Mouse (Mus musculus): ENCODE data around the gene Tm7sf3.

Gene Tm7sf3

DNA sequence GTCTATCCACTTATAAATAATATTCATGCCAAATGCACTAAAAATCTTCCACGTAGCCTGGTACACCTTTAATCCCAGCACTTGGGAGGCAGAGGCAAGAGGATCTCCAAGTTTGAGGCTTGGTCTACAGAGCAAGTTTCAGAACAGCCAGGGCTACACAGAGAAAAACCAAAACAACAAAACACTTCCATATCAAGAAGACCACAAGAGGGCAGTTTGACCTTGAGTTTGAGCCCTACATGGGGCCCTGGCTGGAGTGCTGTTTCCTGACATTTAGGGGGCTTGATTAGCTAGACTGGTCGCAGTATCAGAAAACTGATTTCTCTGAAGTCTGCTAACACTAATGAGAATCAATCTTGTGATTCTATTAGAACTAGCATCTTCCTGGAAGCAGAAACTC lies 18.0 kb upstream of the Tm7sf3 start:
- no peak for DNase-seq (ENCODE audit: low spot score in 2 of 2)

DNA sequence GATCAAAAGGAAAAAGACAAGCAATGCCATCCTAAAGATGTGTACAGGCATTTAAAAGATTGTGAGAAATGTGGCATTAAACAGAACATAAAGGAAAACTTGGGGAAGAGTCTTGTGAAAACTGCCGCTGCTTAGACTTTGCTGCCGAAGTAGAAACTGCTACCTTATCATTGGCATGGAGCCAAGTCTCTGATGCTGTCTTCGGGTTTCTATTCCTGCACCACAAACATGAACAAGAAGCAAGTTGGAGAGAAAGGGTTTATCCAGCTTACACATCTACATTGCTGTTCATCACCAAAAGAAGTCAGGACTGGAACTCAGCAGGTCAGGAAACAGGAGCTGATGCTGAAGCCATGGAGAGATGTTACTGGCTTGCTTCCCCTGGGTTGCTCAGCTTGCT lies 10.6 kb upstream of the Tm7sf3 start:
- no peak for DNase-seq (ENCODE audit: low spot score in 2 of 2)

DNA sequence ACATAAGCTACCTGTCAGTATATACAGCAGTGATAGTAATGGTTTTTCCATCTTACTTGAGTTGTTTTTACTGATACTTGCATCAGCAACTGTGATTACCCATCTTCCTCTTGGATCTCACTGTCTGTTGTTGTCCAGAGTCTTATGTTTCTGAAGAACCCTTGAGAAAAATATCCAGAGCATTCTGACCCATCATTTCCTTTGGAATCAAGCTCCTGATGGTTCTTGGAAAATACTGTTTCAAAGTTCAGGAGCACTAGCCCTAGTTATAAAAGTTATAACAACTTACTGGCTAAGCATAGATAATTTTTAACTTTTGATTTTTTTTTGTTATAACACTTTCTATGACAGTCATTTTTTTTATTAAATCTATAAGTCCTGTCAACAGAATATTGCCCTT lies 8.8 kb upstream of the Tm7sf3 start:
- no peak for DNase-seq (ENCODE audit: low spot score in 2 of 2)

DNA sequence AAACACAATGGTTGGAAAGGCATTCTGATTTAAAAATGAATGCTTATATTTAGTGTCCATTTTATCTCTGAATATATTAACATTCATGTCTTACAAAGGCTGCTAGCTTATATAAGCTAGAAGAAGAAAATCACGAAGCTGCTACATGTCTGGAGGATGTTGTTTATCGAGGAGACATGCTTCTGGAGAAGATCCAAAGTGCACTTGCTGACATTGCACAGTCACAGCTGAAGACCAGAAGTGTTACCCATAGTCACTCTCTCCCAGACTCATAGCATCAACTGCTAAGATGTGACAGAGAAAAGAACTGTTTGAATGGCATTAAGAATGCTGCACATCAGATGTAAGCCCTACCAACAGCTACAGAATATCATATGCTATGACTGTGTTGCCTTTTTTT lies 7.4 kb upstream of the Tm7sf3 start:
- DNase-seq (ENCODE audit: low spot score in 2 of 2), result no peak

DNA sequence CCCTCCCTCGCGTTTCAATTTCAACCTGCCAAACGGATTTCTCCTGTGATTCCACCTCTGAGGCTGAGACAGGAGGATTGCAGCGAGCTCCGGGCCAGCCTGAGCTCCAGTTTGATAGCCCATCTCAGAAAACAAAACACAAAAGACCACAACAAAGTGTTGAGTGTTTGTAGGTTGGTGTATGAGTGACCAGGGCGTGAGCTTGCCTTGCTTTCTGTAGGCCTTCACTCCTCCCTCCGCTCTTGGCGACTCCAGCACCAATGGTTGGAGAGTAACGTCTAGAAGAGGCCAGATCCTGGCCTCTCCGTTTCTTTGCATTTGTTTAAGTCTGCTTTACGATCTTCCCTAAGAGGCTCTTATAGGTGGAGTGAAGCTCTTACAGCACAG lies 553 bp upstream of the Tm7sf3 start:
- peak in 1 of 2 experiments; percentile 27 for DNase-seq (ENCODE audit: low spot score in 2 of 2)

DNA sequence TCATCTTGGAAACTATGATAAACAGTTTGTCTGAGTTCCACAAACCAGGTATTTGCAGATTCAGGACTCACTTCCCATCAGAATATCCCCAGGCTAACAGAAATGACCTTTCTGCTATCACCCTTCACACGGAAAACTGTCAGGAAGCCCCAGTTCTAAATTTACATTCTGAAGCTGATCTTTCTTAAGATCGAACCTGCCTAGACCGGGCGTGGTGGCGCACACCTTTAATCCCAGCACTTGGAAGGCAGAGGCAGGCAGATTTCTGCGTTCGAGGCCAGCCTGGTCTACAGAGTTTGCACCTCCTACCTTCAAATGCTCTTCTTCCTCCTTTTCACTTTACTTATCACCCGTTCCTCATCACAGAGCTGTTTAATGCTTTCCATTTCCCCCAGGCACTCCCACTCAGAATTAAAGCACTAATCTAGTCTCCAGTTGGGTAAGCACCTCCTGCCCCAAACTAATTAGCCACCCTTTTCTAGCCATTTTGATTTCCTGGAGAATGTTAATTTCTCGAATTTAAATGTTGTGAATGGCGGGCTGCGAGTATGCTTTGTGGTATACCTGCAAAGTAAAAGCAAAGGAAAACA lies 908 bp downstream of the Tm7sf3 start:
- DNase-seq (ENCODE audit: low spot score in 2 of 2), result no peak

DNA sequence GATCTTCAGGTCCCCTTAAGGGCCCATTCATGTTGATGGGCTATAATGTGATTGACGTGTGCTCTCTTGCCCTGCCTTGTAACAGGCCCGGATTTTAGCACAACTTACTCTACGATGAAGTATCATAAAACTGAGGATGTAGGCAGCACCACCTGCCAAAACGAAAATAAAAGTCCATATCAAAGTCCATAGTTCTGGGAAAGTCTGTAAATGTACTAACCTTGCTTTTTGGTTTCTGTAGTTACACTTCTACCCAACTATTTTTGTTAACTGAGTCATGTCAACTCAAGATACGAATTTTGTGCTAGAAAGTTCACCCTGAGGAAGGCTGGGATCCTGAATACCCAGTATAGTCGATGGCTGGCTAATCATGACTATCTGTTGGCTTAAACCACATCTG lies 1.6 kb downstream of the Tm7sf3 start:
- no peak for DNase-seq (ENCODE audit: low spot score in 2 of 2)

DNA sequence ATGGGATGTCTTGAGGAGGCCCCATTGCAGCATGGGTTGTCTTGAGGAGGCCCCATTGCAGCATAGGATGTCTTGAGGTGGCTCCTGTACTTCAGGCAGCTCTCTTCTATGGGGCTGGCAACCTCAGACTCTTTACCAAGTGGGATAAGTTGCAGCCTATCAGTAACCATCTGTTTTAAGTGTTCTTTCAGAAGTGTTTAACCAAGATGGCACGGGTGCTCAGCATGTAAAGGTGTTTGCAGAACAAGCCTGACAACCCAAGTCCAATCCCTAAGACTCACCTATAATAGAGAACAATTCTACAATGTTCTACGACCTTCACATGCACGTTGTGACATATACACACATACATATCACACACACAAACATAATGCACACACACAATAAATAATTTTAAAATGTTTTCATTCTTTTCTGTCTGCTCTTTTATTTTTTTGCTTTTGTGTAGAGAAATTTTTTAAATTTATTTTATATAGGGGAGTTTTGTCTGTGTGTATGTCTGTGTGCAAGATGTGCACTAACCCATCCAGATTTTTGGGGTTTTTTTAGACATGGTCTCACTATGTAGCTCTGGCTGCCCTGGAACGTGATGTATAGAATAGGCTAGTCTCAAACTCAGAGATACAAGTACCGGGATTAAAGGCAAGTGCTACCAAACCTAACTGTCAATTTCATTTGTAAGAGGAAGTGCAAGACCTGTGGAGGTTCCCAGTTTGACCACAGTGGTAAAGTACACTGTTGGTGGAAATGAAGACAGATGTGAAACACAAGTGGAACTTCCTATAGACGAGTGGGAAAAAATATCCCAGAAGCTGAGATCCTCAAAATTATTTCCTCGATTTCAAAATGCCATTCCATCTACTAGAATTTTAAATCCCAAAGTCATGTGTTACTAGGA lies 2.3 kb downstream of the Tm7sf3 start:
- DNase-seq (ENCODE audit: low spot score in 2 of 2), result no peak

DNA sequence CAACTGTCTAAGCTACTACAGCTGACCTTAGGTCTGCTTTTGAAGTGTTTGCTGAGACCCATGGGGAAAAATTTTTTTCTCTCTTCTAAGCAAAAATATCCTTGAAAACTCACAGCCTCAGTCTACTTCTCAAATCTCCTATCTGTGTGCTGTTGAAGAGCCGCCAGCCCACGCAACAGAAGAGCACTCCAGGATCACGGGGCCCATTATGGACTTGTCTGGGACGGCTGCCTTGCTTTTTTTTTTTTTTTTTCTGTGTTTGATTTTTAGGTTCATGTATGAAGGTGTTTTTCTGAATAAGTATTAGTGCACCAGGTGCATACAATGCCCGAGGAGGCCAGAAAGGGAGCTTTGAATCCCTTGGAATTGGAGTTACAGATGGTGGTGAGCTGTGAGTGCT lies 6.1 kb downstream of the Tm7sf3 start:
- DNase-seq (ENCODE audit: low spot score in 2 of 2), result peak in 1 of 2 experiments; percentile 2

DNA sequence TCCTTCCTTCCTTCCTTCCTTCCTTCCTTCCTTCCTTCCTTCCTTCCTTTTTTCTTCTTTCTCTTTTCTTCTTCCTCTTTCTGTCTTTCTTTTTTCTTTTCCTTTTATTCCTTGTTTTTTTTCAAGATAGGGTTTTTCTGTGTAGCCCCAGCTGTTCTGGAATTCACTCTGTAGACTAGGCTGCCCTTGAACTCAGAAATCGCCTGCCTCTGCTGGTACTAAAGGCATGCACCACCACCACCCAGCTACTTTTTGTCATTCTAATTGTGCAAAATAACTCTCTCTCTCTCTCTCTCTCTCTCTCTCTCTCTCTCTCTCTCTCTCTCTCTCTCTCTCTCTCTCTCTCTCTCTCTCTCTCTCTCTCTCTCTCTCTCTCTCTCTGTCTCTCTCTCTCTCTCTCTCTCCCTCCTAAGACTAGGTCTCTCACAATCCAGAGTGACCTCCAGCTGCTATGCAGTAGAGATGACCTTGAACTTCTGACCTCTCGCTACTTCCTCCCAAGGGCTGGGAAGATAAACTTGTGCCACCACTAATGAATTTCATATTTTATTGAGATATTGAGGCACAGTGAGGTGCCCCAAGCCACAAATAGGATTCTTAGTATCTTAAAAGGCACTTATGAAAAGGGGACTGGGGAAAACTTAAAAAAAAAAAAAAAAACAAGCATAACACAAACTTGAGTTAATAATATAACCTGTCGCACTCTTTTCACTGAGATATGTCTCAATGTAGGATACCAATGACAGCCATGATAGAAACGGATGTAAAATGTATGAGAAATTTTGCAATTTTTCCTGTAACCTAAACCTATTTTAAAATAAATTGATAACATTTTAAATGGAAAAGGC lies 7.6 kb downstream of the Tm7sf3 start:
- DNase-seq (ENCODE audit: low spot score in 2 of 2), result peak in 1 of 2 experiments; percentile 11

DNA sequence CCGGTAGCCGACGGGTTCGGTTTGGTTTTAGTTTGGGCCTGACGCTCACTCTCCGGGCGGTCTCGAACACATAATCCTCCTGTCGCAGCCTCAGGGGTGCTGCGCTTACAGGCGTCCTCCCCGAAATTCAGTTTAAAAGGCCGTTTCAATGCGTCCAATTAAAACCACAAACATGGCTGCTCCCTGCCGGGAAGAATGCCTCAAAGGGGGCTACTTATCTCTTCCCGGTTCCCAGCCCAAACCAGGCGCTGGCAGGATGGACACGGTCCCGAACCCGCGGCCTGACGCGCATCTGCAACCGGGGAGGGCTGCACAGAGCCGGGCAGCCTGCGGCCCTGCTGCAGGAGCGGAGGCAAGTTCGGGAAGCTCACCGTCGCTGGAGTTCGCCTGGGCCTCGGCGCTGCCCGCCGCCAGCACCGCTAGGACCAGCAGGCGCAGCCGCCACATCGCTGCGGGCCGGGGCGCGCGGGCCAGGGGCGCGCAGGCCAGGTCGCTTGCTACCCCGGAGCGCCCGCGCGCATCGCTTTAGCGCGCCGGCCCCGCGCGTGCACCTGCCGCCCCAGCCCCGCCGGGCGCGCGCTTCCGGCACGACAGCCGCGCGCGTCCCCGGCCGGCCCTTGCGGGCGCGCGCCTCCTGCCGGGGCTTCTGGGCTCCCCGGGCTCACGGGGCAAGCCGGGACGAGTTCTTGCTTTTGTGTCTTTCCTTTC lies 8.5 kb downstream of the Tm7sf3 start:
- peak; percentile 74 to 89 for DNase-seq (ENCODE audit: low spot score in 2 of 2)

DNA sequence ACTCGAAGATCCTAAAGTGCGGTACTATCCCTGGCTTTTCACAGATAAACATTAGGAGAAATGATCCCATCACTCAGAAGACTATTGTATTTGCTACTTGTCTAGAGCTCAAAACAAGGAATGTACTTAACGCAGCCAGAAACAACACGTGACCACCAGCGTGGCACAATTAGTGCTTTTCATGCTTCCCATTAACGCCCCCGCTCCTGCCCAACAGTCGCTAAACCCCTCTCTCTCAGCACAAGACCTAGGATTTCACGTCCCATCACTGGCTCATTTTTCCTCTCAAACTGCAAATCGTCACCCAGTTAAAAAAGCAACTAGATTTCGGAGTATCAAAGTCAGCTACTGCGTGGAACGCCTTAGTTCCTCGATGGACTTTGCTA lies 9.0 kb downstream of the Tm7sf3 start:
- peak in 1 of 2 experiments; percentile 68 for DNase-seq (ENCODE audit: low spot score in 2 of 2)

DNA sequence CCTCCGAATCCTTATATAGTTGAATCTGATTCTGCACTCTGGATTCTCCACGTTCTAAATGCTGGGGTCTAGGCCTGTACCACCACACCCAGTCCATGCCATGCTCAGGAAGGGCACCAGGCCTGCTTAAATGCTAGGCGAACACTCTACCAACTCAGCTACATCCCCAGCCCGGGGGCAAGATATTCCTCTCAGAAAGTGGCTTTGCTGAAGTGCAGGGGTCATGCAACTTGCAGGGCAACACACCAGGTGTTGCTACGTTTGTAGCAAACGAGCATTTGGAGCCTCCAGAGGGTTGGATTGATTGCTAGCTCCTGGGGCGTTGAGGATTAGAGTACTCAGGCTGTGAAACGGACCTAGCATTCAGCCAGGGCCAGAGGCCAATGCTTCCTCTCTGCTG lies 9.5 kb downstream of the Tm7sf3 start:
- peak in 1 of 2 experiments; percentile 65 for DNase-seq (ENCODE audit: low spot score in 2 of 2)

DNA sequence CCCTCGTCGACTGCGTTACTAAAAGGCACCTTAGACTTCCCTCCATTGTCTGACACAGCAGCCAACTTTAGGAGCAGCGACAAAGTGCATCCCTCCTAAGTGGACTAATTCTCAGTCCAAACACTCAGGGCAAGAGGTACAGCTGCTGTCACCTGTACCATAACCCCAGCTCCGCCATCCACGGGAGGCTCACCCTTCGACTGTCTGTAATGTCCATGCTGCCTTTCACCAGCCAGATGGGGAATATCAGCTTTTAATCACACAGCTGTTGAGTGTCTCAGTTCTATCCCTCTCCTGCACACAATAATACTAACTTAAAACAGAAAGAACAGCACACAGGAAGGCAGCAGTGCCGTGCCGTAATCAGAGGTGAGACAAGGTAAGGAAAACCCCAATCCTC lies 10.2 kb downstream of the Tm7sf3 start:
- DNase-seq (ENCODE audit: low spot score in 2 of 2), result peak in 1 of 2 experiments; percentile 62

DNA sequence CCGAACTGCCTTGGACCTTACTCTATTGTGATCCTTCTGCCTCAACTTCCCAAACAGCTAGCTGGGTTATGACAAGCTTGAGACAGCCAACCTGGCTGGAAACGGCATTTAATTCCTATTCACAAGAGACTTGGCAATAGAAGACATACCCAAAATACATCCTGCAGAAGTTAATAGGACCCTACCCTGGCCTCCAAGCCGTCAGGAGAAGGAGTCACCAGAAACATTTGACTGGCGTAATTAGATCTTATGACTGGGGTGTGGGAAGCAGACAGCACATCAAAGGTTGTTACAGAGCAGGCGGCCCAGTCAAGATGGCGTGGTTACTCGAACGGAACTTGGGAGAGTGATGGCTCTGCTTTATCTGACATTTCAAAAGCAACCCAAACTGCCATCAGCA lies 10.8 kb downstream of the Tm7sf3 start:
- DNase-seq (ENCODE audit: low spot score in 2 of 2), result peak in 1 of 2 experiments; percentile 64

DNA sequence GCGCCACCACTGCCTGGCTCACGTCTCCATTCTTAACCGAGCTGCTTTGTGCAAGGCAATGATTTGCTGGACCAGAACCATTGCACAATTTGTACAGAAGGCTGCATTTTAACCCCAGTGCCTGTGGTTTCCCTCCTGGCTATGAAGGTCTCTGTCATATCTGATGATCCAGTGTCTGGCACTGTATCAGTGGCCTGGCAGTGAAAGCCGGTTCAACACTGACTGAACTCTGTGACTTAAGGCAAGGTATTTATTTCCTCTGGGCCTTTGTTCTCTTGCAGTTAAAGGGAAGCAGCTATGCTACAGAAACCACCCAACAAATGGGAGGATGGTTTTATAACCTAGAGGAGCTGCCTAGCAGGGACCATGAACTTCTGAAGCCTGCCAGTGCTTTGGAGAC lies 11.7 kb downstream of the Tm7sf3 start:
- DNase-seq (ENCODE audit: low spot score in 2 of 2), result peak in 1 of 2 experiments; percentile 63

DNA sequence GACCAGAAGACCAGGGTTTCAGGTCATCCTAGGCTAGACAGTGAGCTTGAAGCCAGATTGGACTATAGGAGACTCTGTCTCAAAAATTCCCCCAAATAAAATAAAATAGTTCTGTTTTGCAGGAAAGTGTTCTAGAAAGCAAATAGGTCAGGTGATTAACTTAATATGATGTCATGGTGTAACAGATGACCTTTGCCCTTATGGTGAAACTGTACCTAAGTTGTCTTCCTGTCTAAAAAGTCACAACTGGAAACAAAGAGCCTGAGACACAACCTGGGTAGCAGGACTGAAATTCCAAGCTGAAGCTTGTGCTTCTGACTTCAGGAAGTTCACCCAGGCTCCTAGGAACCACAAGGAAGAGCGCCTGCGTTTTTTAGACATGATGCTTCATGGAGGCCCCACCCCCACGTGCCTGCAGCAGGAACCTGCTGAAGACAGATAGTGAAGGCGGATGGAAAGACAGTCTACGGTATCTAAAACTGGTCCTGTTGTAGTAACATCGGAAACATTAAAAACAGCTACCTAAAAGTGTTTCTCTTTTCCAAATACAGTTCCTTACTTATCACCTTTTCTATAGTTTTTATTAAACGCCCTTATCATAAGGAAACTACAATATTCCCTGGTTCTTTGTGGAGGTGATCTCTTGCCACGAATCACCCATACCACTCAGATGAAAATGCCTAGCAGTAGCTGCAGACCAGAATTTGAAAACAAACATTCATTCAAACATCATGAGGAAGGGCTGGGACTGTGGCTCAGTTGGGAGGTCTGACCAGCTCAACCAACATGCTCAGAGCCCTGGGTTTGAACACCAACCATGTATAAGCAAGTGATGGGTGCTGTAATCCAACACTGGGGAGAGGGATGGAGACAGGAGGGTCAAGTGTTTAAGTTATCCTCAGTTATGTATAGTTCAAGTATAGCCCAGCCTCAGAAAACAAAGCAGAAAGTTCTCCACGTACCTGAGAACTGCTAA lies 12.6 kb downstream of the Tm7sf3 start:
- DNase-seq (ENCODE audit: low spot score in 2 of 2), result peak; percentile 74 to 80

DNA sequence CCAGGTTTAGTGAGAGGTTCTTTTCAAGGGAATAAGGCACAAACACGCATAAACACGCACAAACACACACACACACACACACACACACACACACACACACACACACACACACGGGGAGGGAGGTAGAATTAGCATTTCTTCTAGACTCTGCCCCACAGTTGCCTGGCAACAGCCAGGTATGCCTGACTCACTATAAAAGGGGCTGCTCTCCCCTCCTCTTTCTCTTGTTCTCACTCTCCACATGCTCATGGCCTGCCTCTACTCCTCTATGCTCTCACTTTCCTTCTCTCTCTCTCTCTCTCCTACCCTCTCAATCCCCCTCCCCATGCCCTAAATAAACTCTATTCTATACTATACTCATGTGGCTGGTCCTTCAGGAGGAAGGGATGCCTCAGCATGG lies 14.5 kb downstream of the Tm7sf3 start:
- no peak for DNase-seq (ENCODE audit: low spot score in 2 of 2)

DNA sequence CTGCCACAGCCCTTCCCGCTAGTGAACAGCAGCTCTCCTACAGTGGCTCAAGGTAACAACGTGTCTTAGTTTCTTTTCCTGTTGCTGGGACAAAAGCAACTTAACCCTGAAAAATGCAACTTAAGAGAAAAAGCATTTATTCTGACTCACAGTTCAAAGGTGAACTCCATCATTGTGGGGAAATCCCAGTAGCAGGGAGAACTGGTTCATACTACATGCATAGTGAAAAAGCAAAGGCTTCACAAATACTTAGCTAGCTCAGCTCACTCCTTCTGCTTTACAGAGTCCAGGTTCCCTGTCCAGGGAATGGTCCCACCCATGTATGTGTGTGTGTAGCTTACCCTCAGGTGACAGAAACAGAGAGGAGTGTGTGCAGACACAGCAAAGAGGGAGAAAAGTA lies 26.0 kb downstream of the Tm7sf3 start:
- no peak for DNase-seq (ENCODE audit: low spot score in 2 of 2)

DNA sequence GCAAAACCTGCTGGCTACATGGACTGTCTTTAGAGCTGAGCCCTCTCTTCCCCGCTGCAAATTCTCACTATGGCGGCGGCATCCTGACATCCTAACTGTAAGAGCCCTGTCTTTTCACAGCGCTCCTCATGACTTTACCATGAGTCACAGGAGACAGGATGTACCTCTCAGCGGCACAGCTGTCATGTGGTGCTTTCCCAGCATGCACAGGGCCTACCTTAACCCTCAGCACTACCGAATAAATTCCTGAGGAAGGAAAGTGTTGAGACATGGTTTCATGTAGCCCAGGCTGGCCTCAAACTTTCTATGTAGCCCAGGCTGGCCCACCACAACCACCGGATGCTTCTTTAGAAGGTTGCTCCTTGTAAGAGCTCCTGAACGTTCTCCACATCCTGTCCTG lies 26.7 kb downstream of the Tm7sf3 start:
- no peak for DNase-seq (ENCODE audit: low spot score in 2 of 2)

DNA sequence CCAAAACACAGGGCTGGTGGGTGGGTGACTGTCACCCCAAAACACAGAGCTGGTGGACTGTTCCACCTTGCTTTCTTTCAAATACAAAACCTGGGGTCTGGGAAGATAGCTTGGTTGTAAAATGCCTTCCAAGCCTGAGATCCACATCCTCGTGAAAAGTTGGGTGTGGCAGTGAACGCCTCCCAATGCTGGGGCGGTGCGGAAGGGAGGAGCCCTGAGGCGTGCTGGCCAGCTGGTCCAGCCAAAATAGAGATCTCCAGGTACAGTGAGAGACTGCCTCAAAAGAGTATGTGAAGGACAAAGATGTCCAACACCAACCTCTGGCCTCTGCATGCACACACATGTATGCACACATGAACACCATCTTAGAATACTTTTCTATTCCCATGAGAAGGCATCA lies 28.1 kb downstream of the Tm7sf3 start:
- DNase-seq (ENCODE audit: low spot score in 2 of 2), result peak in 1 of 2 experiments; percentile 47
